Mouse (Mus musculus) layer of hippocampus, adult 8-10 months (tissue): ENCODE measurements at regions not wholly inside any gene's neighbourhood (a gene's known extent, or its start where the extent isn't known, plus 50 kb on each side); places are given as distances from the start of the nearest gene placed in this dataset.
"Not testable (repeated sequence)": the region's sequence is repeated elsewhere in the genome, so short reads cannot be mapped to it uniquely, and the experiment has no call there.

Experiments
- DNase-seq, 2 experiments: peaks; one replicate each; pipeline ENCODE4 v3.0.0; 2022; ENCODE audit warnings: low spot score in 2 of 2

- DNase-seq = no peak
Observed at GRCm38 (mm10) chr3:38321620-38322019, 163.0 kb downstream of the Ankrd50 start.

- no peak for DNase-seq
Observed at GRCm38 (mm10) chr3:38320998-38321397, 163.6 kb downstream of the Ankrd50 start.

DNA sequence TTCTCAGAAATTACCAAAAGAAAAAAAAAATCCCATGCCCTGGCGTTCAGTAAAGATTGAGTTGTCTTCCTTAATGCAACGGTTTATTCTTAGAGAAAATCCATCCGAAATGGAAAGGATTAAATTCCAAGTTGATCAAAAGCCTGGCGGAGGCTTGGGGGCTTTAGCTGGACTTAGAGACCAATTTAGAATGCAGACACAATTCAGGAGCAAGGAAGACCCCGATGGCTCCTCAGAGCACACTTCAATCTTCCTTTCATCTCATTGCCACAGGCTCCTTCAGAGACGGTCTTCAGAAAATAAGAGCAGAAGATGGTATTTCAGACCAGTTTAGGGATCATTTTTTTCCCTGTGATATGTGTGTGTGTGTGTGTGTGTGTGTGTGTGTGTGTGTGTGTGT is 171.8 kb downstream of the Ankrd50 start:
- no peak for DNase-seq

DNA sequence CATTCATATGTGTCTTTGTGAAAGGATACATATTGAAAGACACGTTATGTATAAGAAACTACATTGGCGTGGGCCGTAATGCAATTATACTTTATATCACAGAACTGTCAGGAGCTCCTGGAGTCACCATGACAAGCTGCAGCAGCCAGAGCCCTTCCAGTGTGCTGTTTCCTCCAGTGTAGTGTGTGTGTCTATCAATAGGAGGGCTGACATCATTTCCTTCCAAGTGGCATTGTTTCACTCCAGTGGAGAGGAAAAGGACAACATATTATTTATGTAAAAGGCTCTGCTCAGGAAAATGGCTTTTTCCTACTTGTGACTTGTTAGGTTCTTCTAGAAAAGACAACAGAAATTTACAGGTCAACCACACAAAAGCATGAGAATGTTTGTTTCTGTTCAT is 172.5 kb downstream of the Ankrd50 start:
- no peak for DNase-seq

- no peak for DNase-seq
Observed at GRCm38 (mm10) chr3:38299898-38300751, 184.5 kb downstream of the Ankrd50 start.

DNA sequence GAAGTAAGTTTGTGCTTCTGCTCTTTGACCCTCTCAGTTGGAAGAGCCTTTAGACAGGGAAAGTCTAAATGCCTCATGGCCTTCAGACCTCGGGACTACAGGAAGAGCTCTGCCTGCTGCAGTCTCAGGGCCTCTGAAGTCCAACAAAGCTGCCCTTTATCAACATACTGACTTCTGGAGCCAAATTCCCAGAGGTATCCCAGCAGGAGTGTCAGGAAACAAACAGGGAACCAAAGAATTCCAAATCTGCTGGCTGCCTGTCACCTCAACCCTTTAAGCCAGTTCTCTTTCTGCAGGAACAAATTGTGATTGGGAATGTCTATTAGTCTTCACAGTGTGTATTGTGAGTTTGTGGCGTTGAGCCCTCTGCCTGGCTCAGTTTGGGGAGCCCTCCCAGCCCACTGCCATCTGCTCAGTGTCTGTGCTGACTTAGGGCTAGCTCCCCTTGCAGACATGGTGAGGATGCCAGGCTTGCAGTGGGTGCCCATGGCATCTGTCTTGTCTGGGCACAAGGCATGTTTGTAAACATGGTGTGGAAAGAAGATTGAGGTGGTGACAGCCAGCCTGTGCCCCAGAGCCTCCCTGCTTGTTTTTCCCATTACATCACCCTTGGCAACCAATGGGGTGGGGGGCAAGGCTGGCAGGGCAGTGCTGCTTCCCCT is 185.3 kb downstream of the Ankrd50 start:
- DNase-seq = peak; percentile 7 to 16

- DNase-seq = no peak
Observed at GRCm38 (mm10) chr3:38297499-38297898, 187.1 kb downstream of the Ankrd50 start.

GRCm38 (mm10) chr3:38289062-38289461 is 195.6 kb downstream of the Ankrd50 start:
- DNase-seq = no peak

DNA sequence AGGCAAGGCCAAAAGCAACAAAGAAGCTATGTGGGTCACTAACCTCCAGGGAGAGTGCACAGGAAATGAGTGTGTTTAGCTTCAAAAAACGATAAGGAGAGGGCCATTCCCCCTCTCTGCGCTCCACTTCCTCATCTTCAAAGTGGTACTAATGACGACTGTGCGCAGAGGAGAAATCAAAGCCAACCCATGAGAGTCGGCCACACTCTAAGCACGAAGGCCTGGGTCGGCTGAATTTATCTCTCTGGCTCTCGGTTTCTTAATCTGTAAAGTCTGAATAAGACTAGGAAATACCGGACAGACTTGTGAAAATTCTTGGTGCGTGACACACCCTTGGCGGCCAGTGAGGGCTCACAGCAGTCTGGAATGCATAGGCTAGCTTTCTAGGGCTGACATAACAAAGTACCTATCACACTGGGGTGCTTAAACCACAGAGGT is 200.9 kb downstream of the Ankrd50 start:
- DNase-seq = no peak

GRCm38 (mm10) chr3:38282891-38283290 is 201.8 kb downstream of the Ankrd50 start:
- DNase-seq = no peak

GRCm38 (mm10) chr3:38281683-38282082 is 203.0 kb downstream of the Ankrd50 start:
- no peak for DNase-seq

GRCm38 (mm10) chr3:38280876-38281275 is 203.8 kb downstream of the Ankrd50 start:
- no peak for DNase-seq

GRCm38 (mm10) chr3:38280105-38280504 is 204.5 kb downstream of the Ankrd50 start:
- no peak for DNase-seq

DNA sequence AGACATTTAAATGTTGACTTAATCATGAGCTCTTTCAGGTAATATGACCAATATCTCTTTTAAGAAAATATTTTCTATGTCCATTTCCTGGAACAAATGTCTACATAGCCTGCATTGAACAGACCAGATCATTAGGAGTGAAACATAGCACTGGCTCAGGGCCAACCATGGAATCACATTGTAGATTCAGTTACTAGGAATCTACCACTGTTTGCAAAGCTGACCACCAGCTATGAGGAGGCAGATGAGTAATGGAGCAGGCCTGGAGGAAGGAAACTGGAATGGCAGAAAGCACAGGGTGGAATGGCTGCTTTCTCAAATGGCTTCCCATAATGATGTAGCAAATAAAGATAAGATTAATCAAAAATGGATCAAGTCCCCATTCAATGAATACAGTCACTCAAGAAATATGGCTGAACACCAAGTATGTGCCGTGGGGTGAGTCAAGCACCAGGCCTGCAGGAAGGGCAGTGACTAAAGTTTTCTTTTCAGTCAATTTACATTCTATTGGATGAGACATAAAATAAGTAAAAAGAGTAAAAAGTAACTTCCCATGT is 207.6 kb downstream of the Ankrd50 start:
- DNase-seq = no peak

GRCm38 (mm10) chr3:38275321-38275720 is 209.3 kb downstream of the Ankrd50 start:
- no peak for DNase-seq

DNA sequence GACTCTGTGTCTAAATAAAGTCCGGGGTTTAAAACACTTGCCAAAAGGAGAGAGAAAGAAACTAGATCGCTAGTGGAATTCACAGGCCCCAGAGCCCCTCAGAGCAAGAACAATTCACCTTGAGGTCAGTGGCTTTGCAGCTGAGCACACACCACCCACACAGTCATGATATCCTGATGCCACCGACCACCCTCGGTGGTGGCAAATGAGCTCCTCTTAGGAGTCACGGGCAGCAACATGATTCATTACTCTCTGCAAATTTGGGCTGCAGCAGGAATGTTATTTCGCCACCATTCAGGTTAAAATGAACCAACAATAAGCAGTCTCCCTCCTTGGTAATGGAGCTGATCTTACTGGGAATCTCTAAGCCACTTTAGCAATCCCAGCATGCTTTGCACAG is 213.9 kb downstream of the Ankrd50 start:
- no peak for DNase-seq

DNA sequence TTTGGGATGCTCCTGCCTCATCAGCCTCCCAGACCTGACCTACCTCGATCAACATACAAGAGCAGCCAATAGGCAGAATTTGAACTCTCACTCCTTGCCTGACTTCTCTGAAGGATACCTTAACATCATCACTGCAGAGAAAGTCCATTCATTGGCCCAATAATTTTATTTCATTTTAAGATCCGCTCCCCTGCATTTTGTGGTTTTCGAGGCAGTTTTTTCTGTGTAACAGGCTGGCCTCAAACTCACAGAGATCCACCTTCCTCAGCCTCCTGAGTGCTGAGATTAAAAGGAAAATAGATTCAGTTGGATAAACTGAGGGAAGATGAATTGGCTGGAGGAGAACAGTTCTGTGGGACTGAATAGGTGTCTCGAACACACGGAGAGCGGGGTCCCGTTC is 216.4 kb downstream of the Ankrd50 start:
- no peak for DNase-seq

DNA sequence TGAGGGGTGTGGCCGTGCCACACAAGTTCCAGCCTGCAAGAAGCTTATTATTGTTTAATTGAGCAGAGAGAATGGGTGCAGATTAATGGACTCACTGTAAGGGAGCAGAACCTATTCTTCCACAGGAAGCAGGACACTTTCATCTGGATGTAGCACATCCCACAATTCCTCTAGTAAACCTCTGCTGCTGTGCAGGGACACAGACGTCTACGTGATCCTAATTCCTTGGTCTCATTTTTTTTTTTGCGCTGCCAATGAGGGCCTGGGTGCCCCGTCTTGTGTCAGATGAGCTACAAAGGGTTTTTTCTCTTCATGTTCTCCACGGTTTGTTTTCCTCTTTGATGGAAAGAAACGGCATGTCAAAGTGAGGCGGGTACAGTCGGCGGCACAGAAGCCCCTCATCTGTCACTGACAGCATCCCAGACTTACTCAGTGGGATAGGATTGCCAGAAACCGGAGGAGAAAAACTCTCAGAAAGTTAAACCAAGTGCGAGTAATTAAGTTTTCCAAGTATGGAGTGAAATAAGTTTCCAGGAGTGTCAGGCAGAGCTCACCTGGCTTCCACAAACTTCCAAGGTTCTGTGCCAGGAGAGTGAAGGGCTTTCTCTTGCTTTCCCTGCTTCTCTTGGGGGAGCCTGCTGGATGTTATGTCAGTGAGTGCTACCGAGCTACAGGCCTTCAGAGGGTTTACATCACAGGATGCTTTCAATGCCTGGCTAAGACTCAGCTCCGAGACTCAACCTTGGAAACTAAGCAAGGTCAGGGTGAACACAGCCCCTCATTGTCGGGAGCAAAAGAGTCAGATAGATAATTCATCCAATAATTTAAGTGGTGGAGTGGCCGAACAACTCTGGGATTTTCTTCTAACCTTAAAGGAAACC is 221.1 kb downstream of the Ankrd50 start:
- no peak for DNase-seq

DNA sequence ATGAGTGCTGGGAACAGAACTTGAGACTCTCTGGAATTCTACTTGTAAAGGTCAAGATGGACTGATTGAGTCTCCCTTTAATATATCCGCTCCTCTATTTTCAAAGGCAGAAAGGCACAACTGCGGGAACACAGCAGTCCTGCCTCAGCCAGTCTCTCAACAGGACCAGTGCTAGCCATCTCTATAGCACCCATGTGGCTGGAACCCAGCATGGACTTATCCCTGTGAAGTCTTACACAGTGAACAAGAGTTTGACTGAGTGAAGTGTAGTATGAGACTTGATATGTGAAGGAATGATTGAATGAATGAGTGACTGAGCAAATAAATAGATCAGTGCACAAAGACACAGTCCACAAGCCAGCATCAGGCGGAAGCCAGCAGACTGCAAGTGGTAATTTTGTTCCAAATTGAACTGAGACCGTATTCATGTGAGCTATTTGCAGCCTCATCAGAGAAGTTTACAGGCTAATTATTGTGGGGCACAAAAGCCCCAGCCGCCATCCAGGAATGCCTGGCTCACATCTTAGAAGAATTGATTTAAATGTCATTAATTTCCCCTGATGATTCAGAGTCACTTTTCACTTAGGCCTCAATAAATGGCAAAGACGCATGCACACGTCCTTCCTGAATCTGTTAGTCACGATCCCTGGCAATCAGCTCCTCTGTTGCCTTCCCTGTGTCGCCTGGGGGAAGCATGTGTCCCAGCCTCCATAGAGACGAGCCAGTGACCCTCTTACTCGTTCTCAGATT is 223.1 kb downstream of the Ankrd50 start:
- peak in 1 of 2 experiments; percentile 14 for DNase-seq

GRCm38 (mm10) chr3:38259223-38259622 is 225.4 kb downstream of the Ankrd50 start:
- DNase-seq = not testable (repeated sequence)

DNA sequence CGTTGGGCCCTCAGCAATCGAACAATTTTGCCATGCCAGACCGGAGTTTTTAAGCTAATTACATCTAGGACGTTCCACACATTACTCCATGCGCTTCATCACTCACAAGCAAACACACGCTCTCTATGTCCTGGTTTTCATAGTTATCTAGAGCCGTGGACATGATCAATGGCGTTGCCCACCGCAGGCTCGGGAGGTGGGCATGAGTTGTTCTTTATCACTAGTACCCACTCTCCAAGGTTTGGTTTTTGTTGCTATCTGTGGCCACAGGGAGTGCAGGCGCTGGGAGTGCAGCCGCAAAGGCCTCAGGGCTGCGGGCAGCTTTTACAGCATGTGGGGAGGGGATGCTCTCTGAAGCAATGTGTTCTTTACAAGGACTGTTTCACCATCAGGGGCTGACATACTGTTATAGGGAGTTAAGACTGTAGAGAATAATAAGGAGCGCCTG is 226.8 kb downstream of the Ankrd50 start:
- no peak for DNase-seq
